Mouse (Mus musculus) R1 (cell line): ENCODE data around the gene Slc19a3.
A peak's percentile ranks its signal among the peaks of the same experiment; 100 is the strongest.

Source experiments
- DNase-seq: peaks from one replicate; pipeline ENCODE4 v3.0.0-alpha.2; 2018; ENCODE audit warnings: low read depth, low spot score

The Slc19a3 gene

DNA sequence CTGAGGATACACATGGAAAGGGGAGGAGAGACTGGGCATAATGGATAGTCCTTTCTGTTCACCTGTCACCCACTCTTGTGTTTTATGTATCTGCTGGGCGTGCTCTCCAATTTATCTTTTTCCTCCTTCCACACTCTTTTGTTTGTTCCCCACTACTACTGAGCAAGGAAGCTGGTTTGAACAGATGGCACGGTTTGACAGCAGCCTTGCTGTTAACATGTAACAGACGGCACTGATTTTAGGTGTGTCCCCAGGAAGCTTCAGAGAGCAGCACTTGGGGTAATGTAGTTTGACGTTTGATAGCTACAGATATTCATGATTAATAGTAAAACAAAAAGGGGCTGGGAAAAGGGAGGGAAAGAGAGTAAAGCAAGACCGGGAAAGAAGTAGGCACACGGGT is 30.8 kb downstream of the Slc19a3 start:
- DNase-seq = no peak

DNA sequence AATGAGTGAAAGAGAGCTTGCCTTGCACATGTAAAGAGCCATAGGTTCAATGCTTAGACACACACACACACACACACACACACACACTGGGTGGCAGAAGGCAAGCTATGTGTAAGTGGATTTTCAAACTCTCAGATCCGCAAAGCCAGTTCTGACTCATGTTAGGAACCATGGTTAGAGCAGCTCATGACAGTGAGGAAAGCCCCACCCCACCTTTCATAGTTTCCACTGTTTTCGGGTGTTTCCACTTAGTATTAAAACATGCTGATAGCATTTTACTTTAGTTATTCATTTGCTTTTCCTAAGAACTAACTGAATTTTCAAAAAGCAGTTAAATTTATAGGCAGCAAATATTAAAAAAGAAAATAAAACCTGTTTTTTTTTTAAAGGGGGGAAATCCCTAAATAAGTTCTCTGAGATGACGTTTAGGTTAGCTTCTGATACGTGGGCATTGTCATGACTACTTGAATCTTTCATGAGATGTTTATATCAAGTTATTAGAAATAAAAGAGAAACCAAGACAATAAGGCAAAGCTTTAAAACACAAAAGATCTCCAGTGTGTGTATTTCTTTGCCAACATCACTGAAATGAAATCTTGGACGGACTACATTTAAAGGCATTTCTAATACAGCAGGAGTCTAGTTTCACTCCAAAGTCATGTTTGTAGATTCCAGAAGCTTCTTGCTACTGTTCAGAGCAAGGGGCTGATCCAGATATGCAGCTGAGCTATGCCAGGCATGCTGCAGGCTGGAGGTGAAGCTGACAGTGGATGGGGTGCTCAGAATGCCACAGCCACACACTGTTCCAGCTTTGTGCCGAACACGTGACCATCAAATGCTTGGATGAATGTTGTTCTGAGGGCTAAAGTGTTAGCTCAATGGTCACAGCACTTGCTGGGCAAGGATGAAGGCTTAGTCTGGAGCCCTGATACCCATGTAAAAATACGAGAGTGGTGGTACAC is 31.7 kb downstream of the Slc19a3 start:
- DNase-seq = no peak

DNA sequence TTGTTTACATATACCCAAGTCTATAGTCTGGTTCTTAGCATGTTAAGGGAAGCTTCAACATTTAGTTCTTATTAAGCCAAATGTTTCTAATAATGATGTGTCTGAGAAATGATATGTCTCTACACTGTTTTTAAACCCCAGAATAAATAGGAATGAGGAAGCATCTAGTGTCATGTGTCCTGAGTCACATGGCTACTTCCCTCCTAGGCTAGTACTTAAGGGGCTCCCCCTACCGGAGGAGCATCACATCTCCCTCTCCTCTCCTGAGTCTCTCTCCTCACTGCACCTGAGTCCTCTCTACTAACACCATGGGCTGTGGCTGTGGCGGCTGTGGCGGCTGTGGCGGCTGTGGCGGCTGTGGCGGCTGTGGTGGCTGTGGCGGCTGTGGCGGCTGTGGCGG is 37.9 kb downstream of the Slc19a3 start, which contains the start of gene Gm47959:
TSS of gene Gm47959 (plus strand) at position 243 of the 400 bp plus-strand sequence.
- peak; percentile 62 for DNase-seq

DNA sequence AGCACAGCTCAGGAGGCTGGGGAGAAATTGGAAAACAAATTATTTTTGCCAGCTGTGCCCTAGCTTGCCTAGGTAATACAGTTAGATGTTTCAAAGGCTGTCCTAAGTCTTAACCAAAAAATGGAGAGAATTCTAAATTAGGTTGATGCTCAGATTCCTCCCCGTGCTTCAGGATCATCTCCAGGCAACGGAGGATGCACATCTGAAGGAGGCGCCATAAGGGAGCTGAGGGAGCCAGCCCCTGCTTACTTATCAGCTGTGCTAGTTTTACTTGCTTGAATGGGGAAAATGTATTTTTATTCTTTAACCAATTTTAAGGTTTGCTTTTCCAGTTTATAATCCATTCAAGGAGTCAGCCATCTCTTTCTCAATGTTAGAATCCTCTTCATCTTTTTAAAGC is 44.3 kb downstream of the Slc19a3 start:
- DNase-seq = no peak

DNA sequence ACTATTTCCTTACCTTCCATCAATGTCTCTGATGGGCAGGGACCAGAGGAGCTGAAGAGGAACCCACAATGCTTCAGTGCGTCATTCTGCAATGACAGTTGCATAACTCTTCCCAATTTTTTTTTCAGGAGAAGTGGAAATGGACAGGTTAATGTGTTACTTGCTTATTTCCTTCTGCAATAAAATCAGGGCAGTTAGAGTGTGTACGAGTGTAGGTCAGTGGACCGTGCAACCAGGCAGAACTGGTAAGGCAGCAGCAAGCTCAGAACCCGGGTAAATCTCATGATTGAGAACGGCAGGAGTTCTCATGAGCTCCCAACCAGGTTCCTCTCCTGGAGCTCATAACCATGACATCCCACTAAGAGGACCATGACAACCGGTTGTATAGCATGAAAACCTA is 46.2 kb downstream of the Slc19a3 start:
- DNase-seq = no peak

DNA sequence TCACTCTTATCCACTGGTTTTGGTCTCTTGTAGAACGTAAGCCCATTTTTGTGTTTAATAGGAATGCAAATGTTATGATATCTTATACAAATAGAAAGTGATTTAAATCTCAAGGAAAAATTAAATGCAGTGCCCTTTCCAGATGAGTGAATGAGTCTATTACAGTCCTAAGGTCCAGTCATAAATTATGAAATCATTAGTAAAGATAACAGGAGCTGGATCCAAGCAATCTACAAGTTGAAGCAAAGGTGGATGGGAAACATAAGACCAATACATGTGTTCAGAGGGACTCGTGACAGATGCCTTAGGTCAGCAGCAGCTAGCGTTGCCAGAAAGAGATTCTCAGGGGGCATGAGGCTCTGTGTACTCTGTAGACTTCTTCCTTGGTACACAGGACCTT is 46.7 kb downstream of the Slc19a3 start:
- no peak for DNase-seq

DNA sequence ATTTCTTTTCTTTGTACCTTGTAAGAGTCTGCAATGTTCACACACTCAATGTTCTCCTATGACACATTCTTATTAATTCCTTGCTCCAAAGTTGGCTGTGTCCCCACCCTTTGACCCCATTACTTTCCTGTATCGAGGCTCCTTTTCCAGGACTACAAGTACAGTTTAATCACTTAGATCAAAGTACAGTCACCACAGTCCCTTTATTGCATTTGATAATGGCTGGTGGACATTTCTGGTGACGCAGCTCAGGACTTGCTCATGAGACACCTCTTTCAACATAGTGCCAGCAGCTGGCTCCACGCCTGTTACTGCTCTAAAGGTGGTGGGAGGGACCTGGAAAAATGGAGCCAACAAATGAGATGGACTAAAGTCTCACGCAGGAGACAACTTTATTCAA is 47.2 kb downstream of the Slc19a3 start:
- no peak for DNase-seq

DNA sequence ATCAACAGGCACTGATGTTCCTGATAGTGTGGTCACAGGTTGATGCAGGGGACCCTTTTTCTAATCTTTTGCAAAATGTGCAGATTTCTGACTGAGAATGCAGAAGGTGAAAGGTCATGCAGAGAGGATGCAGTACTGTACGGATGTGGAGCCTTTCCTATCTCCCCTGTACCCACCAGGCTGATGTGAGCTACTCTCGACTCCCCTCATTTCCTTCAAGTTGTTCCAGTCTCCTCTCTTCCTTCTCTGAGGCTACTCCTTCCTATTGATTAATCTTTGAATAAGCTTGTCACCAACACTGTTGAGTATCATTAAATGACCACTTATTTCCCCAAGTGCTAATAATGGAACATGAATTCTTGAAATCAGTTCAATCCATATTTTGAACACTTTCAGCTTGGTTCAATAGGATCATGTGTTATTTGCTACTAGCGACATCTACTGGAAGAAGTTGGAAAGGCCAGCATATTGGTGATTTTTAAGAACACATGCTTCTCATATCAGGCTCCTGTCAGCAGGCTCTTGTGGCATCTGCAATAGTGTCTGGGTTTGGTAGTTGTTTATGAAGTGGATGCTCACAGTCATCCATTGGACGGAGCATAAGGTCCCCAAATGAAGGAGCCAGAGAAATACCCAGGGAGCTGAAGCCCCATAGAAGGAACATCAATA is 50.6 kb downstream of the Slc19a3 start:
- peak; percentile 57 for DNase-seq

DNA sequence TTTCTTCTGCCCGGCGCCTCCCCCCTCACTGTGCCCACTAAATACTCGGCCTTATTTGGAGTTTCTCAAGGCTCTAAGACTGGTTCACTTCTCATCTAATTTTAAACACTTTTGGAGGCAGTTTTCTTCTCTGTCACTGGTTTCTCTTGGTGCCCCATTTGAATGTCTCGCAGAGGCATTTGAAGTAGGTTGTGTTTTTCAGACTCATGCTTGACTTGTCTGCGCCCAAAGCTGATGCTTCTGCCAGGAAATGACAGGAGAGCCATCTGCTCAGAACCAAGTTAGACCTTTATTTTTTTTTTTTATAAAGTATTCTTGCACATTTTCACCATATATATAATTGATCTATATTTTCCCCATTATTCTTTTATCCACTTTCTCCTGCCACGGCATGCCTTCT is 51.5 kb downstream of the Slc19a3 start:
- no peak for DNase-seq

DNA sequence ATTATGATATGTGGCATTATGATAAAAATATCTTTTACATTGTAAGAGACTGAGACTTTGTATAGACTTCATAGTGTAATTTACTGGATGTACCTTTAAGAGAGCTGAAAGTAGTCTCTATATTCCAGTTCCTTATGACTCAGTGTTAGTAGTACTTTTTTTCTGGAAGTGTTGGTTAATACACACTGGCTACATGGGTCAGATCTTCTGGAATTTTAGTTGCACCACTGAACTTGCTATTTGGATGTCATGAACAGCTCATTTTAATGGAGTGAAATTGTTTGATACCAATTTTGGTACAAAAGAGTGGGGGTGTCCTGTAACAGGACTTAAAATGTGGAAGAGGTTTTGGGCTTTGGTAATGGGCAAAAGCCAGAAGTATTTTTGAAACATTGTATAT is 60.4 kb downstream of the Slc19a3 start:
- no peak for DNase-seq

DNA sequence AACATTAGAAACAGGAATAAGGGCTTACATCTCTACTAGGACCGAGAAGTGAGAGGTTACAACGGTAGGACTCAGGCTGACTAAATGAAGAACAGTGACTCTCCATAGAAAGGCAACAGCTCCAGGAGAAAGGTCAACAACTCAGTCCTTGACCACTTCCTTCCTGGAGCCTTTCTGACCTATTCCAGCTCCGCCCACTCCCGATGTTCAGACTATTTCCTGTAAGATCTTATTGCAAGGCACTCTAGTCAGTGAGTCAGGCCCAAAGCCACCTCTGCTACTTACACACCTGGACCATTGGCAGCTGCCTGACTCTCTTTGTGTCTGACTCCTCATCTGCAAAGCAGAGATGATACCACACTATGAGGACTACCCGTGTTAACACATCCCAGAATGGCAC is 62.5 kb downstream of the Slc19a3 start:
- no peak for DNase-seq

DNA sequence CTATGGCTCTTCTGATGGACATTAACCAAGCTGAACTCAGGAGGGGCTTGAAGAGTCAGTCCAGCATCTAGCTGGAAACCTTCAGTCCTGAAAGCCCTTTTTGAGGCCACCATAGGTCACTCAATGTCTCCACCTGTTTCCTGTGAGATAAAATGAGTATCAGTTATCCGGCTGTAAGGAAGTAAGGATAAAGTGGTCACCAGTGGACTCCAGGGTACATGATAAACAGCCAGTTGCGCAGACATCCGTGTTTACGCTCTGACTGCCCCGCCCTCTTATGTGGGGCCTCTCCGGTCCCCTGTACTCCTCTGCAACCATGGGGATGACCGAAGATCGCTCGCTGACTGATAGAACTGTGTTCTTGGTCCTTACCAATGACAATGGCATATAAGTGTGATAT is 63.9 kb downstream of the Slc19a3 start:
- DNase-seq = no peak

DNA sequence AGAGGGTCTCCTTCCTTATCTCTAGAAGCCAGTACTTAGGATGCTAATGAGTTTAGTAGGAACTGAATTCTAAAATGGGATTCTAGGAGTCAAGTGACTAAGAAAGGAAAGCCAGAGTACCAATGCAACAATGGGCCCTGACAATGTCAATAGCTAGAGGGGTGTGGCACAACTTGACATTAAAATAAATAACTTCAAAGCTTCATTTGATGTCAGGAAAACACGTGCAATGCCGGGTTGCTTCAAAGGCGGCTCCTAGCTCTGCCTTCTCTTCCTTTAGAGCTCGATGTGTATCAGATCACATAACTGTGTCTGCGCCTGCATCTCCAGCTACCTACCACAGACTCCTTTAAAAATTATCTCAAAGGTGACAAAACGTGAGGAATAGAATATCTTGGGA is 64.3 kb downstream of the Slc19a3 start:
- peak; percentile 18 for DNase-seq

DNA sequence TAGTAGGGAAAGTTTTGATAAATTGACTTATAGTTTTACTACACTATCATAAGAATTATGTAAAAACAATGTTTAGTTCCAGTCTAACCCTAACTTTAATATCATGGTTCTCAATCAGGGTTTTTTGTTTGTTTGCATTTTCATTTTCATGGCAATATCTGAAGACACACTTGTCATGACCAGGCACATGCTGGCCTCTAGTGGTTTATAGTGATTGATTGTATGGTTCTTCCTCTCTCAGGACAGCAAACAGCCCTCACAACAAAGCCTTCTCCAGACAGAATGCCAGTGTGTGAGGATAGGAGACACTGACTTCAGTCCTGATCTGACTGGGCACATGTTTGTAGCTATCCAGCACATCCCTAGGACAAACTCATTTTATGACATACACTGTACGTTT is 65.0 kb downstream of the Slc19a3 start:
- DNase-seq = no peak

DNA sequence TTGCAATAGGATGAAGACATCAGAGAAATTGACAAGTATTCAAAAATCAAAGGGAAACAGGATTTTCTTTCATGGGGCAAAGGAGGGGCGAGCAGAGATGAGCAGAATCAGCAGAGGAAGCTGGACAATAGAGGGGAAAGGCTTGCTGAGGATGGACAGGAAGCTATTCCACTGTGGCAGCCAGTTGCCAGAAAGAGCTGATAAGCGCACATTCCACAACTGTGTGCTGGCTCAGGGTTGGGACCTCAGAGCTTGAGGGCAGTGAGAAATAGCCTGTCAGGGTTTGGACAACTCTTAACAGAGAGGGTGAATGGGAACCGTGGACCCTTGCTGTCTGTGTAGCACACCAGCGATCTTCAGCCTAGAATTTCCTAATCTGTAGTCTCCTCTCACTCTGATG is 66.2 kb downstream of the Slc19a3 start:
- no peak for DNase-seq

DNA sequence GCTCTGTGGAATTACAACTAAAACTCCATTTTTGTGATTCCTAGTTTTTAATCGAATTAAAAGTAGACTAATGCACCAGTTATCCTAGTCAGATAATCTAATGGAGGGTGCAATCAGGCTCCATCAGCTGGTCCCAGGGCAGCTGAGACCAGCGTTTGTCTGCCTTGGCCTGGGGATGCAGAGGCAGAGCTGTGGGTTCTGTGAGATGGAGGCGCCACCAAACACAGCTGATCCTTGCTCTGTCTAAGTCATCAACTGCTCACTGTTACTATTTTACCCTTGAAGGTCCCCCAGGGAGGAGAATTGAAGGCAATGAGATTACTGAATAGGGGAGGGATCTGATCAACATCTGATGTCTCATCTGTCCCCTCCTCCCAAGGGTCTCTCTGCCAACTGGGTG is 71.8 kb downstream of the Slc19a3 start:
- DNase-seq = no peak
